Mouse (Mus musculus) myocyte (in vitro differentiated cells): ENCODE measurements around the gene Chrnd.

Source experiments
- CEBPB ChIP-seq: IDR thresholded peaks from 2 replicates; pipeline ENCODE4 v1.6.1; 2011; ENCODE audit warnings: mild to moderate bottlenecking, moderate library complexity; ENCODE audit not compliant: poor library complexity, insufficient read depth, severe bottlenecking
- E2F4 ChIP-seq: IDR thresholded peaks from one replicate; pipeline ENCODE4 v1.6.1; 2011; ENCODE audit warnings: mild to moderate bottlenecking, control low read depth, moderate library complexity; ENCODE audit not compliant: insufficient read depth
- MAX ChIP-seq: IDR thresholded peaks from one replicate; pipeline ENCODE4 v1.6.1; 2011; ENCODE audit warnings: low read depth, mild to moderate bottlenecking, control low read depth
- MYOG ChIP-seq, 3 experiments: IDR thresholded peaks; one replicate each; pipeline ENCODE4 v1.6.1; 2011; ENCODE audit warnings: control low read depth in 2 of 3, low read depth in 2 of 3, mild to moderate bottlenecking in 2 of 3; ENCODE audit not compliant: insufficient read length in 2 of 3, control insufficient read depth in 1 of 3, insufficient read depth in 1 of 3
- POLR2A ChIP-seq: IDR thresholded peaks from one replicate; pipeline ENCODE4 v1.6.1; 2011; ENCODE audit warnings: low read depth, mild to moderate bottlenecking, control low read depth, moderate library complexity; ENCODE audit not compliant: insufficient read length
- POLR2AphosphoS2 ChIP-seq: IDR thresholded peaks from one replicate; pipeline ENCODE4 v1.6.1; 2011; ENCODE audit warnings: low read depth, control low read depth; ENCODE audit not compliant: insufficient read length
- REST ChIP-seq: IDR thresholded peaks from one replicate; pipeline ENCODE4 v1.6.1; 2011; ENCODE audit warnings: mild to moderate bottlenecking, control low read depth, moderate library complexity; ENCODE audit not compliant: insufficient read depth, insufficient read length
- TCF12 ChIP-seq: IDR thresholded peaks from one replicate; pipeline ENCODE4 v1.6.1; 2011; ENCODE audit warnings: mild to moderate bottlenecking, control low read depth; ENCODE audit not compliant: poor library complexity, insufficient read depth, severe bottlenecking
- TCF3 ChIP-seq: IDR thresholded peaks from one replicate; pipeline ENCODE4 v1.6.1; 2011; ENCODE audit warnings: low read depth, control low read depth; ENCODE audit not compliant: insufficient read length
- USF1 ChIP-seq: IDR thresholded peaks from one replicate; pipeline ENCODE4 v1.6.1; 2011; ENCODE audit warnings: low read depth, mild to moderate bottlenecking, control low read depth, moderate library complexity

DNA sequence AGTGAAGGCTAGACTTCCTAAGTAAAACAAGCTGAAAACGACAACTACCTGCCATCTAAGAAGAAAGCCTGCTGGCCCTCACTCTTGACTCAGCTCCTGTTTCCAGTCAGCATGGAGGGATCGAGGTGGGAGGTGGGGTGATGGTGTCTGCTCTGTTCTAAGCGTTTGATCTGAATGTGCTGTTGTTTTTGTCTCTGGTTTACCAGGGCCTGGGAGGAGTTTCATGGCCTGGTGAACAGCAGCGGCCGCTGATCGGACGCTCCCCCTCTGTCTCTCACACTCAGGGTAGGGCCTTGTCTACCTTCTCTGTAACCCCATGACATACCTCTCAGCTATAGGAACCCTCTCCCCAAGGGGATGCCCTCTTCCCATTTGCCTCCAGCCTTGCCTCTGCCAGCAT, 41.8 kb downstream of the Chrnd start:
- TF ChIP-seq POLR2A = no peak
- TF ChIP-seq TCF3 = no peak
- TF ChIP-seq TCF12 = no peak
- no peak for TF ChIP-seq MAX
- TF ChIP-seq REST = no peak
- TF ChIP-seq CEBPB = no peak
- TF ChIP-seq USF1 = no peak
- no peak for TF ChIP-seq POLR2AphosphoS2
- TF ChIP-seq MYOG (IDR thresholded peaks at IDR 0.05; ENCODE audit: control insufficient read depth in 1 of 3, insufficient read depth in 1 of 3, insufficient read length in 2 of 3, low read depth in 2 of 3) = no peak
- no peak for TF ChIP-seq E2F4
